Mouse (Mus musculus) leukemia stem cell, adult 10-12 weeks (primary cell): ENCODE data around the gene Vmn1r43. TPM values are rescaled to one million over a fixed set of nuclear protein-coding genes. Genes with fewer than 3 reads are reported as not detected.

Experiments
- polyA plus RNA-seq: library from polyadenylated mRNA; stranded (reverse); fragments of >175 nt; gene quantifications from 2 replicates; pipeline ENCODE4 v1.2.3, GENCODE M21; 2012; ENCODE audit warnings: low replicate concordance

Gene Vmn1r43
- not detected in 2 replicates for polyA plus RNA-seq

GRCm38 (mm10) chr6:89876313-89876712 is at the start of gene Vmn1r43, which contains the start of gene Vmn1r42:
Gene Vmn1r43, minus strand, starts transcription at chr6:89876413.
Gene Vmn1r42, minus strand, starts transcription at chr6:89876413.

GRCm38 (mm10) chr6:89883360-89883759 is 7.1 kb upstream of the Vmn1r43 start, which contains the start of gene Vmn1r44:
Gene Vmn1r44, plus strand, starts transcription at chr6:89883660.

Other genes with a start within 250 kb of the Vmn1r43 start
- gene Txnrd3, start 232.4 kb downstream of the Vmn1r43 start, polyA plus RNA-seq: 3.2 and 3.9 TPM in 2 replicates
- gene Vmn1r40, start 168.9 kb downstream of the Vmn1r43 start, polyA plus RNA-seq: not detected in 2 replicates
- gene Vmn1r41, start 135.6 kb downstream of the Vmn1r43 start, polyA plus RNA-seq: 0.18 TPM in 1 of 2 replicates, not detected in the other
- gene Vmn1r42, start within 50 bp of the Vmn1r43 start, polyA plus RNA-seq: not detected in 2 replicates
- not detected in 2 replicates for gene Vmn1r44, start 7.2 kb upstream of the Vmn1r43 start, polyA plus RNA-seq
- 0.08 TPM in 1 of 2 replicates, not detected in the other for gene Vmn1r45, start 64.2 kb upstream of the Vmn1r43 start, polyA plus RNA-seq
- not detected in 2 replicates for gene Vmn1r46, start 92.9 kb upstream of the Vmn1r43 start, polyA plus RNA-seq
- gene Vmn1r47, start 139.7 kb upstream of the Vmn1r43 start, polyA plus RNA-seq: not detected in 2 replicates
- not detected in 2 replicates for gene Vmn1r48, start 160.4 kb upstream of the Vmn1r43 start, polyA plus RNA-seq
- not detected in 2 replicates for gene Vmn1r49, start 202.1 kb upstream of the Vmn1r43 start, polyA plus RNA-seq
- not detected in 2 replicates for gene Vmn1r50, start 225.0 kb upstream of the Vmn1r43 start, polyA plus RNA-seq
- not detected in 2 replicates for gene Vmn1r51, start 246.2 kb upstream of the Vmn1r43 start, polyA plus RNA-seq